ENCODE assay signal across 9 mouse cellular contexts in the genomic region with DNA sequence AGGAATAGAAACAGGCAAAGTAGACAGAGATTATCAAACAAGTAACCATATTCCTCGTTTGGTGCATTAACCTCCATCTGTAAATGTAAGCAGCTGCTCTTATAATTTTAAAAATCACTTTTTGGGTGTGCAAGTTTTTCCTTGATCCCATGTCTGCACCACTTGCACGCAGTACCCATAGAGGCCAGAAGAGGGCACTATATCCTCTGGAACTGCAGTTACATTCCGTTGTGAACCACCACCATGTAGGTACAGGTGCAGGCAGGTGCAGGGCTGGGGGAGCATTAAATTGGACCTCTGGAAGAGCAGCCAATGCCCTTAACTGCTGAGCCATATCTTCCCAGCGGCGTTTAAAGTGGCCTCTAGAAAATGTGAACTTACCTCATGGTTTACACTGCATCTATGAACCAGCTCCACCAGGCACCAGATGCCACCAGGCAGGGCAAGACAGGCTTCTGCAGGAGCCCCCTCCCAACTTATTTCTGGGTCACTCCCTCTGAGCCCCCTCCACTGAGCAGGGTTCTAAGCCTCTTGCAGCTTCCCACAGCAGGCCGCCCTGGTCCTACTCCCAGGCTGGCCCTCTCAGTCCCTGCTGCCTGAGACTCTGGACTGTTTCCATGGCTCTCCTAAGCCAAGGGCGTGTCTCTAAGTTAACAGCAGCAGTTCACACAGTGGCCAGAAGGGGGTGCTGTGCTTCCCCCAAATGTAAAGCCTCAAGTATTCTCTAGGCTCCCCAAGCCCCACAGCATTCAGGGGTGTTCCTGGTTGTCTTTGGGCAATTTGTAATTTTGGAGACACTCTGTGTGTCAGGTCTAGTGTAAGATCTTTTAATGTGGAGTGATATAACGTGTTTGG. TPM values are rescaled to one million over a fixed set of nuclear protein-coding genes. Genes with fewer than 3 reads are reported as not detected.
DNase-seq lines count a peak whose midpoint lies in the region; ATAC-seq and TF ChIP-seq lines count a peak whose summit lies in the region.
"Had no signal": no experiment of that assay in that cellular context is flagged by ENCODE, and none has a peak within 500 bp of the region (broad histone marks: within the 10 kb centered on the region; RNA-seq: fewer than 3 reads in every experiment).

No protein-coding gene starts in this region.

- ATAC-seq in forebrain, postnatal 0 days, result no peak
- no peak for ATAC-seq in forebrain, embryonic 12.5 days (ENCODE audit: low FRiP score)

- H3K27ac ChIP-seq in forebrain, postnatal 0 days (ENCODE audit: low read depth, low read length), result no peak overlapping the region
- no peak overlapping the region for H3K27ac ChIP-seq in forebrain, embryonic 12.5 days
- H3K27ac ChIP-seq: limb, embryonic 13.5 days had no signal

- H3K27me3 ChIP-seq in forebrain, postnatal 0 days (ENCODE audit: insufficient read depth, low read length), result no peaks in the 10 kb centered on the region
- 0 out of 2 replicates have a peak, but pooled peaks cover 7% of the 10 kb centered on the region for H3K27me3 ChIP-seq in forebrain, embryonic 12.5 days

- no peak overlapping the region for H3K4me2 ChIP-seq in forebrain, postnatal 0 days (ENCODE audit: low read depth)
- H3K4me2 ChIP-seq in forebrain, embryonic 12.5 days, result no peak overlapping the region
- H3K4me2 ChIP-seq: limb, embryonic 13.5 days had no signal

- H3K9ac ChIP-seq in forebrain, postnatal 0 days, result no peak overlapping the region
- H3K9ac ChIP-seq in forebrain, embryonic 12.5 days, result no peak overlapping the region
- H3K9ac ChIP-seq: limb, embryonic 13.5 days had no signal

- peak; percentile 57 for DNase-seq in forebrain, postnatal 0 days
- peak; percentile 34 to 39 for DNase-seq in right cerebral cortex, postnatal 10 days (ENCODE audit: low spot score in 2 of 2)
- no peak for DNase-seq in right cerebral cortex, adult 18-20 months
- DNase-seq in cerebellum, adult 18-20 months, result peak; percentile 57 to 67
- peak; percentile 86 for DNase-seq in induced T-regulatory cell, adult 2 months (ENCODE audit: low read depth)
- peak; percentile 57 for DNase-seq in lung, postnatal 14 days
- peak; percentile 80 for DNase-seq in testis, postnatal 10 days (ENCODE audit: low spot score)

- H3K36me3 ChIP-seq in forebrain, postnatal 0 days (ENCODE audit: insufficient read depth), result no peaks in the 10 kb centered on the region
- no peaks in the 10 kb centered on the region for H3K36me3 ChIP-seq in forebrain, embryonic 12.5 days (replicated peaks)
- H3K36me3 ChIP-seq: limb, embryonic 13.5 days had no signal

- H3K9me3 ChIP-seq in forebrain, postnatal 0 days (ENCODE audit: low read length), result no peaks in the 10 kb centered on the region
- no peaks in the 10 kb centered on the region for H3K9me3 ChIP-seq in forebrain, embryonic 12.5 days
- H3K9me3 ChIP-seq: limb, embryonic 13.5 days had no signal

- 7% methylated on average over 8 of the region's 8 CpGs for WGBS in forebrain, postnatal 0 days
- WGBS in forebrain, embryonic 12.5 days, result 9% methylated on average over 8 of the region's 8 CpGs

- peak; percentile 77 for TF ChIP-seq CTCF in forebrain, postnatal 0 days (IDR thresholded peaks at IDR 0.05; ENCODE audit: low read depth)

- H3K4me3 ChIP-seq in forebrain, postnatal 0 days (ENCODE audit: low read depth, low read length), result no peak overlapping the region
- no peak overlapping the region for H3K4me3 ChIP-seq in forebrain, embryonic 12.5 days (replicated peaks)
- H3K4me3 ChIP-seq: limb, embryonic 13.5 days had no signal

- no peaks in the 10 kb centered on the region for H3K4me1 ChIP-seq in forebrain, postnatal 0 days (ENCODE audit: insufficient read depth)
- H3K4me1 ChIP-seq in forebrain, embryonic 12.5 days, result peaks cover 11% of the 10 kb centered on the region
- H3K4me1 ChIP-seq: limb, embryonic 13.5 days had no signal

RNA-seq across cellular contexts. Expression of a gene that starts 10.2 kb away (rescaled TPM):
- not detected in 2 replicates for total RNA-seq in forebrain, postnatal 0 days (2014; rRNA removed)
- polyA plus RNA-seq in forebrain, postnatal 0 days (2015; fragmentation: Nextera tagmentation; extraction: Ambion mirVana), result not detected in 2 replicates
- not detected in 2 replicates for polyA plus RNA-seq in forebrain, embryonic 12.5 days (2016; fragmentation: Nextera tagmentation; extraction: Ambion mirVana)
- polyA plus RNA-seq: limb, embryonic 13.5 days had no signal

RNA-seq across cellular contexts. Expression of a gene that starts 24.3 kb away (rescaled TPM):
- not detected in 2 replicates for total RNA-seq in forebrain, postnatal 0 days (2014; rRNA removed)
- not detected in 2 replicates for polyA plus RNA-seq in forebrain, postnatal 0 days (2015; fragmentation: Nextera tagmentation; extraction: Ambion mirVana)
- not detected in 2 replicates for polyA plus RNA-seq in forebrain, embryonic 12.5 days (2016; fragmentation: Nextera tagmentation; extraction: Ambion mirVana)
- polyA plus RNA-seq: limb, embryonic 13.5 days had no signal

RNA-seq across cellular contexts. Expression of a gene that starts 24.6 kb away (rescaled TPM):
- 0.69 and 1.8 TPM in 2 replicates for total RNA-seq in forebrain, postnatal 0 days (2014; rRNA removed)
- polyA plus RNA-seq in forebrain, postnatal 0 days (2015; fragmentation: Nextera tagmentation; extraction: Ambion mirVana), result 0.63 and 0.80 TPM in 2 replicates
- 0.49 and 0.51 TPM in 2 replicates for polyA plus RNA-seq in forebrain, embryonic 12.5 days (2016; fragmentation: Nextera tagmentation; extraction: Ambion mirVana)

RNA-seq across cellular contexts. Expression of a gene that starts 41.6 kb away (rescaled TPM):
- not detected in 2 replicates for total RNA-seq in forebrain, postnatal 0 days (2014; rRNA removed)
- 0.13 and 0.21 TPM in 2 replicates for polyA plus RNA-seq in forebrain, postnatal 0 days (2015; fragmentation: Nextera tagmentation; extraction: Ambion mirVana)
- 0.10 TPM in 1 of 2 replicates, not detected in the other for polyA plus RNA-seq in forebrain, embryonic 12.5 days (2016; fragmentation: Nextera tagmentation; extraction: Ambion mirVana)
- polyA plus RNA-seq: limb, embryonic 13.5 days had no signal

RNA-seq across cellular contexts. Expression of a gene that starts 50.5 kb away (rescaled TPM):
- total RNA-seq in forebrain, postnatal 0 days (2014; rRNA removed), result 0.15 and 0.62 TPM in 2 replicates
- 0.23 and 0.40 TPM in 2 replicates for polyA plus RNA-seq in forebrain, postnatal 0 days (2015; fragmentation: Nextera tagmentation; extraction: Ambion mirVana)
- not detected in 2 replicates for polyA plus RNA-seq in forebrain, embryonic 12.5 days (2016; fragmentation: Nextera tagmentation; extraction: Ambion mirVana)
- polyA plus RNA-seq: limb, embryonic 13.5 days had no signal
